Mouse (Mus musculus) erythroblast, adult 5-6 weeks (primary cell): Measurements from ENCODE around the gene Plxna4. TPM values are rescaled to one million over a fixed set of nuclear protein-coding genes. Genes with fewer than 3 reads are reported as not detected.

Source experiments
- ATAC-seq: replicated peaks from 2 replicates; pipeline ENCODE4 v1.8.0; 2016; ENCODE audit warnings: moderate number of reproducible peaks, mild to moderate bottlenecking, moderate TSS enrichment, inconsistent platforms; ENCODE audit not compliant: poor library complexity, low FRiP score, severe bottlenecking
- total RNA-seq, 2 experiments: library from RNA; stranded (forward) in 1 of 2; stranded (reverse) in 1 of 2; fragments of 150-400 nt in 1 of 2; fragments of 200-764, 138-1000 nt in 1 of 2; gene quantifications; 2 replicates each; pipeline versions ENCODE4 v1.2.3 to v1.2.4; 2015 to 2017; ENCODE audit warnings: low replicate concordance in 2 of 2

Gene Plxna4
- total RNA-seq, 2 experiments from 2014 or later, result 0.09 TPM; not detected in 1

DNA sequence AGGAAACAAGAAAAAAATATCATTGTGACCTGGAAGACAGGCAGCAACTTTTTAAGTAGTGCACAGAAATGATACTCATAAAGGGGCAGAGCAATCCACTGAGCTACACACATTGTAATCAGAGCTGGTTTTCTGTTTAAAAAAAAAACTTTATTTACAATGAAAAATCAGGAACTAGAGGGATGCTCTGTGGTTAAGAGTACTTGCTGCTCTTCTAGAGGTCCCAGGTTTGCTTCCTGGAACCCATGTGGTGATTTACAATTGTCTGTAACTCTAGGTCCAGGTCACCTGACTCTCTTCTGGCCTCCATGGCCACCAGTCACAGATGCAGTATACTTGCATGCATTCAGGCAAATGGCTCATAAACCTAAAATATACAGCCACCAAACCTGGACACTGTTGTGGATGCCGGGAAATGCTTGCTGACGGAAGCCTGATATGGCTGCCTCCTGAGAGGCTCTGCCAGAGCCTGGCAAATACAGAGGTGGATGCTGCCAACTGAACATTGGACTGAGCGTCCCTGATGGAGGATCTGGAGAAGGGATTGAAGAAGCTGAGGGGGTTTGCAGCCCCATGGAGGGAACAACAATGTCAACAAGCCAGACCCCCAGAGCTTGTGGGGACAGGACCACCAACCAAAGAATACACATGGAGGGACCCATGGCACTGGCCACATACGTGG, 465.3 kb downstream of the Plxna4 start:
- ATAC-seq, result no peak

GRCm38 (mm10) chr6:32120931-32121330, 467.1 kb downstream of the Plxna4 start:
- ATAC-seq, result no peak

- ATAC-seq, result no peak
Measured at GRCm38 (mm10) chr6:32109207-32109606, 478.8 kb downstream of the Plxna4 start.

- ATAC-seq, result no peak
Measured at GRCm38 (mm10) chr6:32105547-32106275, 482.3 kb downstream of the Plxna4 start.
